Mouse (Mus musculus): ENCODE measurements around the gene Odc1. TPM values are rescaled to one million over a fixed set of nuclear protein-coding genes. Genes with fewer than 3 reads are reported as not detected.
A peak's percentile ranks its signal among the peaks of the same experiment; 100 is the strongest.

Odc1 gene
- polyA plus RNA-seq, 1 experiment: 653 TPM

GRCm38 (mm10) chr12:17557344-17557966 is 12.9 kb downstream of the Odc1 start:
- Histone ChIP-seq H3K9ac (ENCODE audit: low read depth, poor library complexity, severe bottlenecking) (peak overlapping the region; percentile 25), H3K9me3 (replicated peaks; ENCODE audit: control insufficient read depth, insufficient read depth, low read length, poor library complexity, severe bottlenecking) (no peaks in the 10 kb centered on the region), H3K4me1 (ENCODE audit: control insufficient read depth, insufficient read depth, low read length) (no peaks in the 10 kb centered on the region), H3K27ac (ENCODE audit: insufficient read depth, low read length) (peak overlapping the region; percentile 17), H3K27me3 (ENCODE audit: control insufficient read depth, insufficient read depth, low read length, poor library complexity, severe bottlenecking) (no peaks in the 10 kb centered on the region), H3K36me3 (ENCODE audit: control insufficient read depth, insufficient read depth, low read length, poor library complexity, severe bottlenecking) (no peaks in the 10 kb centered on the region), H3K4me3 (ENCODE audit: low read depth, low read length) (peak overlapping the region; percentile 12; the same call in 1 of the 2 replicates)
- TF ChIP-seq CTCF (IDR thresholded peaks at IDR 0.05; ENCODE audit: low read depth, low read length) (no peak), POLR2A (IDR thresholded peaks at IDR 0.05; ENCODE audit: insufficient read depth, low read length) (no peak), EP300 (IDR thresholded peaks at IDR 0.05; ENCODE audit: insufficient read depth, low read depth, low read length) (0 out of 2 replicates have a peak, but pooled peaks have one; percentile 36)

GRCm38 (mm10) chr12:17557967-17558345 is 13.4 kb downstream of the Odc1 start:
- H3K27me3 ChIP-seq (ENCODE audit: control insufficient read depth, insufficient read depth, low read length, poor library complexity, severe bottlenecking): no peaks in the 10 kb centered on the region
- H3K27ac ChIP-seq (ENCODE audit: insufficient read depth, low read length): peak overlapping the region; percentile 17; the same call in 1 of the 2 replicates
- TF ChIP-seq EP300 (IDR thresholded peaks at IDR 0.05; ENCODE audit: insufficient read depth, low read depth, low read length): no peak
- no peak for TF ChIP-seq POLR2A (IDR thresholded peaks at IDR 0.05; ENCODE audit: insufficient read depth, low read length)
- no peak for TF ChIP-seq CTCF (IDR thresholded peaks at IDR 0.05; ENCODE audit: low read depth, low read length)
- no peaks in the 10 kb centered on the region for H3K4me1 ChIP-seq (ENCODE audit: control insufficient read depth, insufficient read depth, low read length)
- no peak overlapping the region for H3K9ac ChIP-seq (ENCODE audit: low read depth, poor library complexity, severe bottlenecking)
- H3K9me3 ChIP-seq (replicated peaks; ENCODE audit: control insufficient read depth, insufficient read depth, low read length, poor library complexity, severe bottlenecking): no peaks in the 10 kb centered on the region
- no peaks in the 10 kb centered on the region for H3K36me3 ChIP-seq (ENCODE audit: control insufficient read depth, insufficient read depth, low read length, poor library complexity, severe bottlenecking)
- H3K4me3 ChIP-seq (ENCODE audit: low read depth, low read length): no peak overlapping the region

- Histone ChIP-seq H3K4me3 (ENCODE audit: low read depth, low read length) (no peak overlapping the region), H3K9me3 (replicated peaks; ENCODE audit: control insufficient read depth, insufficient read depth, low read length, poor library complexity, severe bottlenecking) (no peaks in the 10 kb centered on the region), H3K27me3 (ENCODE audit: control insufficient read depth, insufficient read depth, low read length, poor library complexity, severe bottlenecking) (no peaks in the 10 kb centered on the region), H3K4me1 (ENCODE audit: control insufficient read depth, insufficient read depth, low read length) (no peaks in the 10 kb centered on the region), H3K36me3 (ENCODE audit: control insufficient read depth, insufficient read depth, low read length, poor library complexity, severe bottlenecking) (no peaks in the 10 kb centered on the region), H3K9ac (ENCODE audit: low read depth, poor library complexity, severe bottlenecking) (no peak overlapping the region), H3K27ac (ENCODE audit: insufficient read depth, low read length) (no peak overlapping the region)
- TF ChIP-seq CTCF (IDR thresholded peaks at IDR 0.05; ENCODE audit: low read depth, low read length): no peak
- no peak for TF ChIP-seq POLR2A (IDR thresholded peaks at IDR 0.05; ENCODE audit: insufficient read depth, low read length)
- TF ChIP-seq EP300 (IDR thresholded peaks at IDR 0.05; ENCODE audit: insufficient read depth, low read depth, low read length): no peak
Observed at GRCm38 (mm10) chr12:17562396-17562795, 17.8 kb downstream of the Odc1 start.

- no peaks in the 10 kb centered on the region for H3K4me1 ChIP-seq (ENCODE audit: control insufficient read depth, insufficient read depth, low read length)
- no peaks in the 10 kb centered on the region for H3K27me3 ChIP-seq (ENCODE audit: control insufficient read depth, insufficient read depth, low read length, poor library complexity, severe bottlenecking)
- TF ChIP-seq EP300 (IDR thresholded peaks at IDR 0.05; ENCODE audit: insufficient read depth, low read depth, low read length) (no peak), CTCF (IDR thresholded peaks at IDR 0.05; ENCODE audit: low read depth, low read length) (no peak), POLR2A (IDR thresholded peaks at IDR 0.05; ENCODE audit: insufficient read depth, low read length) (no peak)
- no peaks in the 10 kb centered on the region for H3K36me3 ChIP-seq (ENCODE audit: control insufficient read depth, insufficient read depth, low read length, poor library complexity, severe bottlenecking)
- no peak overlapping the region for H3K9ac ChIP-seq (ENCODE audit: low read depth, poor library complexity, severe bottlenecking)
- H3K27ac ChIP-seq (ENCODE audit: insufficient read depth, low read length): no peak overlapping the region
- no peaks in the 10 kb centered on the region for H3K9me3 ChIP-seq (replicated peaks; ENCODE audit: control insufficient read depth, insufficient read depth, low read length, poor library complexity, severe bottlenecking)
- H3K4me3 ChIP-seq (ENCODE audit: low read depth, low read length): no peak overlapping the region
Observed at GRCm38 (mm10) chr12:17565393-17566045, 20.9 kb downstream of the Odc1 start.

- Histone ChIP-seq H3K9ac (ENCODE audit: low read depth, poor library complexity, severe bottlenecking) (no peak overlapping the region), H3K27me3 (ENCODE audit: control insufficient read depth, insufficient read depth, low read length, poor library complexity, severe bottlenecking) (no peaks in the 10 kb centered on the region), H3K4me3 (ENCODE audit: low read depth, low read length) (no peak overlapping the region), H3K4me1 (ENCODE audit: control insufficient read depth, insufficient read depth, low read length) (no peaks in the 10 kb centered on the region), H3K9me3 (replicated peaks; ENCODE audit: control insufficient read depth, insufficient read depth, low read length, poor library complexity, severe bottlenecking) (no peaks in the 10 kb centered on the region), H3K36me3 (ENCODE audit: control insufficient read depth, insufficient read depth, low read length, poor library complexity, severe bottlenecking) (no peaks in the 10 kb centered on the region), H3K27ac (ENCODE audit: insufficient read depth, low read length) (no peak overlapping the region)
- TF ChIP-seq CTCF (IDR thresholded peaks at IDR 0.05; ENCODE audit: low read depth, low read length) (no peak), POLR2A (IDR thresholded peaks at IDR 0.05; ENCODE audit: insufficient read depth, low read length) (no peak), EP300 (IDR thresholded peaks at IDR 0.05; ENCODE audit: insufficient read depth, low read depth, low read length) (no peak)
Observed at GRCm38 (mm10) chr12:17566046-17566408, 21.4 kb downstream of the Odc1 start.

- TF ChIP-seq CTCF (IDR thresholded peaks at IDR 0.05; ENCODE audit: low read depth, low read length): no peak
- TF ChIP-seq POLR2A (IDR thresholded peaks at IDR 0.05; ENCODE audit: insufficient read depth, low read length): no peak
- no peak for TF ChIP-seq EP300 (IDR thresholded peaks at IDR 0.05; ENCODE audit: insufficient read depth, low read depth, low read length)
- 0 out of 2 replicates have a peak overlapping the region, but pooled peaks have one; percentile 27 for H3K4me3 ChIP-seq (ENCODE audit: low read depth, low read length)
- H3K36me3 ChIP-seq (ENCODE audit: control insufficient read depth, insufficient read depth, low read length, poor library complexity, severe bottlenecking): no peaks in the 10 kb centered on the region
- H3K9me3 ChIP-seq (replicated peaks; ENCODE audit: control insufficient read depth, insufficient read depth, low read length, poor library complexity, severe bottlenecking): no peaks in the 10 kb centered on the region
- no peaks in the 10 kb centered on the region for H3K27me3 ChIP-seq (ENCODE audit: control insufficient read depth, insufficient read depth, low read length, poor library complexity, severe bottlenecking)
- H3K4me1 ChIP-seq (ENCODE audit: control insufficient read depth, insufficient read depth, low read length): no peaks in the 10 kb centered on the region
- H3K9ac ChIP-seq (ENCODE audit: low read depth, poor library complexity, severe bottlenecking): no peak overlapping the region
- H3K27ac ChIP-seq (ENCODE audit: insufficient read depth, low read length): no peak overlapping the region
Observed at GRCm38 (mm10) chr12:17568564-17568963, 24.0 kb downstream of the Odc1 start.
